Mouse (Mus musculus) kidney, embryonic 15.5 days (tissue): ENCODE data around the gene Creb3. TPM values are rescaled to one million over a fixed set of nuclear protein-coding genes. Genes with fewer than 3 reads are reported as not detected.

Experiments
- ATAC-seq: fragments of 200-750 bp; cut with Nextera tagmentation; replicated peaks from 2 replicates; pipeline ENCODE4 v1.8.0; 2017; ENCODE audit warnings: moderate TSS enrichment; ENCODE audit not compliant: low FRiP score
- H3K27ac ChIP-seq: fragments of 300-500 bp; sonication (generic); 2 replicates; pipeline ENCODE4 v1.5.1; 2015; ENCODE audit warnings: mild to moderate bottlenecking, inconsistent platforms
- H3K27me3 ChIP-seq: fragments of 300-500 bp; sonication (generic); 2 replicates; pipeline ENCODE4 v1.6.1; 2015; ENCODE audit warnings: inconsistent platforms
- H3K36me3 ChIP-seq: fragments of 300-500 bp; sonication (generic); 2 replicates; pipeline ENCODE4 v1.6.1; 2015; ENCODE audit warnings: inconsistent platforms
- H3K4me1 ChIP-seq: fragments of 300-500 bp; sonication (generic); 2 replicates; pipeline ENCODE4 v1.6.1; 2015; ENCODE audit warnings: inconsistent platforms
- H3K4me2 ChIP-seq: fragments of 300-500 bp; sonication (generic); 2 replicates; pipeline ENCODE4 v1.6.1; 2015; ENCODE audit warnings: moderate library complexity, mild to moderate bottlenecking, inconsistent platforms
- H3K4me3 ChIP-seq: fragments of 300-500 bp; sonication (generic); replicated peaks from 2 replicates; pipeline ENCODE4 v1.5.1; 2015; ENCODE audit warnings: mild to moderate bottlenecking, inconsistent platforms
- H3K9ac ChIP-seq: fragments of 300-500 bp; sonication (generic); 2 replicates; pipeline ENCODE4 v1.6.1; 2015; ENCODE audit warnings: mild to moderate bottlenecking, inconsistent platforms
- H3K9me3 ChIP-seq: fragments of 300-500 bp; sonication (generic); replicated peaks from 2 replicates; pipeline ENCODE4 v1.6.1; 2016; ENCODE audit warnings: inconsistent platforms
- WGBS: fragments of 180-500 bp; shearing (Covaris S2); methylation state at CpG from one replicate; pipeline ENCODE4 v1.1.7; 2015; ENCODE audit warnings: mixed read lengths; 5-methylcytosine and 5-hydroxymethylcytosine counted together
- polyA plus RNA-seq: library from polyadenylated mRNA; unstranded; fragments of >200 nt; fragmentation: Nextera tagmentation; extraction: Ambion mirVana; gene quantifications from 2 replicates; pipeline ENCODE4 v1.2.1, GENCODE M21; 2015

Creb3 gene
- polyA plus RNA-seq: 61.6 and 66.4 TPM in 2 replicates

- H3K27me3 ChIP-seq: no peaks in the 10 kb centered on the region
- peak within 1 kb of the TSS; percentile 96 for H3K9ac ChIP-seq
- ATAC-seq: peak; percentile 93
- H3K36me3 ChIP-seq: peaks cover 30% of the 10 kb centered on the region
- peaks cover 56% of the 10 kb centered on the region for H3K4me1 ChIP-seq
- peak within 1 kb of the TSS; percentile 85 for H3K4me2 ChIP-seq
- peak within 1 kb of the TSS; percentile 90 for H3K4me3 ChIP-seq
- H3K9me3 ChIP-seq: no peaks in the 10 kb centered on the region
- peak within 1 kb of the TSS; percentile 100 for H3K27ac ChIP-seq
- WGBS: under 1% methylated on average over 62 of the region's 62 CpGs
These were observed at the start of gene Creb3, which contains the start of gene Tln1 for GRCm38 (mm10) chr4:43561997-43562768. Gene Creb3 (plus strand): TSS chr4:43562332. Gene Tln1 (minus strand): TSS chr4:43562691.

- no peak overlapping the region for H3K27ac ChIP-seq
- H3K4me1 ChIP-seq: peaks cover 19% of the 10 kb centered on the region
- H3K27me3 ChIP-seq: 0 out of 2 replicates have a peak, but pooled peaks cover 2% of the 10 kb centered on the region
- H3K4me3 ChIP-seq: no peak overlapping the region
- H3K4me2 ChIP-seq: no peak overlapping the region
- no peaks in the 10 kb centered on the region for H3K9me3 ChIP-seq
- H3K9ac ChIP-seq: no peak overlapping the region
- no peak for ATAC-seq
- peaks cover 19% of the 10 kb centered on the region for H3K36me3 ChIP-seq
- 54% methylated on average over 7 of the region's 7 CpGs for WGBS
These were observed 49.5 kb upstream of the Creb3 start for GRCm38 (mm10) chr4:43512653-43513052.

- H3K9ac ChIP-seq: no peak overlapping the region
- no peaks in the 10 kb centered on the region for H3K9me3 ChIP-seq
- peaks cover 12% of the 10 kb centered on the region for H3K4me1 ChIP-seq
- no peaks in the 10 kb centered on the region for H3K27me3 ChIP-seq
- ATAC-seq: no peak
- peaks cover 25% of the 10 kb centered on the region for H3K36me3 ChIP-seq
- H3K4me2 ChIP-seq: no peak overlapping the region
- 85% methylated on average over 4 of the region's 4 CpGs for WGBS
- no peak overlapping the region for H3K27ac ChIP-seq
- no peak overlapping the region for H3K4me3 ChIP-seq
These were observed 48.8 kb upstream of the Creb3 start for GRCm38 (mm10) chr4:43513300-43513699.

- Histone ChIP-seq H3K27me3 (0 out of 2 replicates have a peak, but pooled peaks cover 1% of the 10 kb centered on the region), H3K9me3 (no peaks in the 10 kb centered on the region), H3K4me2 (no peak overlapping the region), H3K4me3 (no peak overlapping the region), H3K27ac (no peak overlapping the region), H3K4me1 (peaks cover 10% of the 10 kb centered on the region), H3K36me3 (peaks cover 26% of the 10 kb centered on the region), H3K9ac (no peak overlapping the region)
- 68% methylated on average over 4 of the region's 4 CpGs for WGBS
- no peak for ATAC-seq
These were observed 48.3 kb upstream of the Creb3 start for GRCm38 (mm10) chr4:43513791-43514190.

- H3K36me3 ChIP-seq: peaks cover 30% of the 10 kb centered on the region
- H3K27ac ChIP-seq: no peak overlapping the region
- WGBS: 70% methylated on average over 11 of the region's 11 CpGs
- H3K4me2 ChIP-seq: no peak overlapping the region
- peaks cover 9% of the 10 kb centered on the region; the same call in 1 of the 2 replicates for H3K27me3 ChIP-seq
- no peaks in the 10 kb centered on the region for H3K9me3 ChIP-seq
- ATAC-seq: no peak
- peaks cover 25% of the 10 kb centered on the region for H3K4me1 ChIP-seq
- H3K4me3 ChIP-seq: no peak overlapping the region
- H3K9ac ChIP-seq: no peak overlapping the region
These were observed 46.1 kb upstream of the Creb3 start for GRCm38 (mm10) chr4:43515764-43516708.

- Histone ChIP-seq H3K36me3 (peaks cover 30% of the 10 kb centered on the region), H3K4me3 (peak overlapping the region; percentile 27), H3K27ac (no peak overlapping the region), H3K9ac (peak overlapping the region; percentile 19; the same call in 1 of the 2 replicates), H3K4me2 (peak overlapping the region; percentile 88), H3K9me3 (no peaks in the 10 kb centered on the region), H3K27me3 (peaks cover 35% of the 10 kb centered on the region), H3K4me1 (peaks cover 60% of the 10 kb centered on the region)
- 19% methylated on average over 10 of the region's 10 CpGs for WGBS
- no peak for ATAC-seq
These were observed 42.6 kb upstream of the Creb3 start for GRCm38 (mm10) chr4:43519551-43519950.

- peaks cover 39% of the 10 kb centered on the region for H3K27me3 ChIP-seq
- peaks cover 30% of the 10 kb centered on the region for H3K36me3 ChIP-seq
- H3K9ac ChIP-seq: peak overlapping the region; percentile 19; the same call in 1 of the 2 replicates
- H3K4me2 ChIP-seq: peak overlapping the region; percentile 88
- ATAC-seq: peak; percentile 26; the same call in 1 of the 2 replicates
- H3K27ac ChIP-seq: peak overlapping the region; percentile 83; the same call in 1 of the 2 replicates
- peak overlapping the region; percentile 27 for H3K4me3 ChIP-seq
- H3K4me1 ChIP-seq: peaks cover 62% of the 10 kb centered on the region
- 11% methylated on average over 6 of the region's 6 CpGs for WGBS
- no peaks in the 10 kb centered on the region for H3K9me3 ChIP-seq
These were observed 42.2 kb upstream of the Creb3 start for GRCm38 (mm10) chr4:43519956-43520355.

- H3K9ac ChIP-seq: no peak overlapping the region
- no peak overlapping the region for H3K27ac ChIP-seq
- ATAC-seq: no peak
- H3K27me3 ChIP-seq: peaks cover 30% of the 10 kb centered on the region
- H3K4me2 ChIP-seq: no peak overlapping the region
- H3K4me1 ChIP-seq: peaks cover 24% of the 10 kb centered on the region
- 68% methylated on average over 5 of the region's 5 CpGs for WGBS
- no peak overlapping the region for H3K4me3 ChIP-seq
- peaks cover 21% of the 10 kb centered on the region for H3K36me3 ChIP-seq
- no peaks in the 10 kb centered on the region for H3K9me3 ChIP-seq
These were observed 34.3 kb upstream of the Creb3 start for GRCm38 (mm10) chr4:43527880-43528279.

- H3K4me2 ChIP-seq: no peak overlapping the region
- no peak overlapping the region for H3K9ac ChIP-seq
- H3K27me3 ChIP-seq: peaks cover 24% of the 10 kb centered on the region
- H3K4me1 ChIP-seq: peaks cover 18% of the 10 kb centered on the region
- H3K27ac ChIP-seq: no peak overlapping the region
- H3K9me3 ChIP-seq: no peaks in the 10 kb centered on the region
- 85% methylated on average over 9 of the region's 9 CpGs for WGBS
- H3K36me3 ChIP-seq: peaks cover 27% of the 10 kb centered on the region
- H3K4me3 ChIP-seq: no peak overlapping the region
- no peak for ATAC-seq
These were observed 33.6 kb upstream of the Creb3 start for GRCm38 (mm10) chr4:43528487-43528886.

- H3K9ac ChIP-seq: no peak overlapping the region
- no peak overlapping the region for H3K4me3 ChIP-seq
- peak overlapping the region; percentile 54; the same call in 1 of the 2 replicates for H3K27ac ChIP-seq
- 40% methylated on average over 8 of the region's 8 CpGs for WGBS
- 0 out of 2 replicates have a peak, but pooled peaks cover 5% of the 10 kb centered on the region for H3K4me1 ChIP-seq
- no peak for ATAC-seq
- H3K4me2 ChIP-seq: no peak overlapping the region
- no peaks in the 10 kb centered on the region for H3K9me3 ChIP-seq
- H3K36me3 ChIP-seq: peaks cover 43% of the 10 kb centered on the region
- peaks cover 13% of the 10 kb centered on the region; the same call in 1 of the 2 replicates for H3K27me3 ChIP-seq
These were observed 32.0 kb upstream of the Creb3 start for GRCm38 (mm10) chr4:43530081-43530501.

GRCm38 (mm10) chr4:43530581-43530980, 31.6 kb upstream of the Creb3 start:
- Histone ChIP-seq H3K4me1 (0 out of 2 replicates have a peak, but pooled peaks cover 5% of the 10 kb centered on the region), H3K27ac (peak overlapping the region; percentile 54; the same call in 1 of the 2 replicates), H3K4me2 (no peak overlapping the region), H3K9ac (no peak overlapping the region), H3K9me3 (no peaks in the 10 kb centered on the region), H3K36me3 (peaks cover 48% of the 10 kb centered on the region), H3K4me3 (no peak overlapping the region), H3K27me3 (peaks cover 8% of the 10 kb centered on the region; the same call in 1 of the 2 replicates)
- 21% methylated on average over 7 of the region's 7 CpGs for WGBS
- 0 out of 2 replicates have a peak, but pooled peaks have one; percentile 31 for ATAC-seq
